Mouse (Mus musculus): ENCODE results near the gene Arpc4.
"Not testable (repeated sequence)": the region's sequence is repeated elsewhere in the genome, so short reads cannot be mapped to it uniquely, and the experiment has no call there.

Arpc4 gene

DNA sequence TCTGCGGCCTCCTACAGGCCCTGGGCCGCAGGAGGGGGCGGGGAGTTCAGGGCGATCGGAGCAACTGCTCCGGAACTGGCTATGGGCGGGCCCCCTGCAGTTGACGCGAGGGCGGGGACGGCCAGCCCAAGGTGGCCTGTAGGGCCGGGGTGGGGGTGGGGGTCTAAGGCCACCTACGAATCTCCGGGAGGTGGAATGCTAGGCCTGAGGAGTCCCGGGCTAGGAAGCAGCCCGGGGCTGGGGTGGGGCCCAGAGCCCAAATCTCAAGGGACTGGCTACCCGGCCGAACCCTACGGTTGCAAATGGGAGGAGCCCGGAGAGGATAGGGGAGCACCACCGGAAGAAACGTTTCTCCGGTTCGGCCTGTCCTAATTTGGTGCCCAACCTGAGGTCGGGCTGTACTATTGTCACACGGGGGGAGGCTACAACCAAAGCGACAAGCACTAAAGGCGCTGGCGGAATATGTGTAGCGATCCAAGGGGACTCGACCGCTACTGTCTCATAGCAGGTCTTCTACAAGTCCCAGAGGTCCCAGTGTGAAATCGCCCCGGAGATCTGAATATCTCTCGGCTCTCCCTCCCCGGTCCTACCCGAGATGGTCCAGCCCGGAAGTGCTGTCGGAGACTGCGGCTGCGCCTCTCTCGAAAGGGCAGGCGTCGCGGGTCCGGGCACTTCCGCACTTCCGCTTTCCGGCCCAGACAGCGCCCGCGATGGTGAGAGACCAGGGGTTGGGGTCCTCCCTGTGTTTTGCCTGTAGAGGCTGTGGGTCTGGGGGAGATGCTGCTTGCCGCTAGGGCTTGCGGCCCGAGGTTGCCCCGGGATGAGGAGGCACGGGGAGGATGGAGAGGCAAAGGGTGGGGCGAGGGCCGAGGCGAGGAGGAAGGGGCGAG lies at the start of gene Arpc4, which contains the start of gene Tada3:
Gene Arpc4, plus strand, starts transcription at position 620 of the 890 bp plus-strand sequence.
Gene Tada3, minus strand, starts transcription at position 388 of the 890 bp plus-strand sequence.
- peak; percentile 95 for DNase-seq

DNA sequence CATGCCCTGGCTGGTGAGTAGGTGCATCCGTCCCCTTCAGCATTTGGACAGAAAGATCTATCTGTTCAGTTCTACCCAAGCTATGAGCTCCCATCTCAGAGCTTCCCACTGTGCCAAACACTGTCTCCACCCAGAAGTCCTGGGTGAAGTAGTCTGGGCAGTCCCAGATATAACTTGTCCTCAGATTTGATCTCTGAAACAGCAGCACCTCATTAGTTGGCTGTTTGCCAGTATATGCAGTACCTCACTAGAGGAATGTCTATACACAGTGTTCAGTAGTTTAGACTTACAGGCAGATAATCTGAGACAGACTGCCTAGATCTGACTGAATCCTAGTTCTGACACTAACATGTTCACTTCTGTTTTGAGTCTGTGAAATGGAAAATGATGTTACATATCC lies 48.5 kb upstream of the Arpc4 start:
- DNase-seq: no peak

DNA sequence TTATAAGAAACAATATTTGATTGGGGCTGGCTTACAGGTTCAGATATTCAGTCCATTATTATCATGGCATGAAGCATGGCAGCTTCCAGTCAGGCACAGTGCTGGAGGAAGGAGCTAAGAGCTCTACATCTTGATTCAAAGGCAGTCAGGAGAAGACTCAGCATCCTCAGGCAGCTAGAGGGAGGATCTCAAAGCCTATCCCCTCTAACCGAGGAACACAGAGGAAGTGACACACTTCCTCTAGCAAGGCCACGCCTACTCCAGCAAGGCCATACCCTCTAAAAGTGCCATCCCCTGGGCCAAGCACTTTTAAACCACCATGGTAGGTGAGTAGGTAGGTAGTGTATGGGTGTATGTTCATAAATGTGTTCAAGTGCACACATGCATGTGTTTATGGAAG lies 47.4 kb upstream of the Arpc4 start:
- DNase-seq: no peak

DNA sequence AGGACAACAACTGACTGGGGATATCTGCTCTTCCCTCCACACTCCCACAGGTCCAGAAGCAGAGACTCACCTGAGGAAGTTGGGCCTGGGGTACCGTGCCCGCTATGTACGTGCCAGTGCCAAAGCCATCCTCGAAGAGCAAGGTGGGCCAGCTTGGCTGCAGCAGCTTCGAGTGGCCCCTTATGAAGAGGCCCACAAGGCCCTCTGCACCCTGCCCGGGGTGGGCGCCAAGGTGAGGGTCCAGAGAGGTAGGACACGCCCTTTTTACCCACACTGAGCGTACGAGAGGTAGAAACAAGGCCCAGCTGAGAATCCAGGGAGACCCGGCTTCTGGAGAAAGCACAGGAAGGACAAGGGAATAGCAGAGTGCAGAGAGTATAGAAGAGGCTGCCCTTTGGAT lies 46.2 kb upstream of the Arpc4 start:
- no peak for DNase-seq

DNA sequence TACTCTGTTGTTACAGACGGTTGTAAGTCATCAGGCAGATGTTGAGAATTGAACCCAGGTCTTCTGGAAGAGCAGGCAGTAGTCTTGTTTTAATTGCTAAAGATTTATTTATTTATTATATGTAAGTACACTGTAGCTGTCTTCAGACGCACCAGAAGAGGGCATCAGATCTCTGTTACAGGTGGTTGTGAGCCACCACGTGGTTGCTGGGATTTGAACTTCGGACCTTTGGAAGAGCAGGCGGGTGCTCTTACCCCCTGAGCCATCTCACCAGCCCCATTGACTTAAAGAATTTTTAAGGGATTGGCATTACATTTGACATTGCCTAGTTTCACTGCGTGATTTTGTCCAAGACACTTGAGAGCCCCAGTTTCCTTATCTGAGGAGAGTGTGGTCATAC lies 45.2 kb upstream of the Arpc4 start:
- not testable (repeated sequence) for DNase-seq

DNA sequence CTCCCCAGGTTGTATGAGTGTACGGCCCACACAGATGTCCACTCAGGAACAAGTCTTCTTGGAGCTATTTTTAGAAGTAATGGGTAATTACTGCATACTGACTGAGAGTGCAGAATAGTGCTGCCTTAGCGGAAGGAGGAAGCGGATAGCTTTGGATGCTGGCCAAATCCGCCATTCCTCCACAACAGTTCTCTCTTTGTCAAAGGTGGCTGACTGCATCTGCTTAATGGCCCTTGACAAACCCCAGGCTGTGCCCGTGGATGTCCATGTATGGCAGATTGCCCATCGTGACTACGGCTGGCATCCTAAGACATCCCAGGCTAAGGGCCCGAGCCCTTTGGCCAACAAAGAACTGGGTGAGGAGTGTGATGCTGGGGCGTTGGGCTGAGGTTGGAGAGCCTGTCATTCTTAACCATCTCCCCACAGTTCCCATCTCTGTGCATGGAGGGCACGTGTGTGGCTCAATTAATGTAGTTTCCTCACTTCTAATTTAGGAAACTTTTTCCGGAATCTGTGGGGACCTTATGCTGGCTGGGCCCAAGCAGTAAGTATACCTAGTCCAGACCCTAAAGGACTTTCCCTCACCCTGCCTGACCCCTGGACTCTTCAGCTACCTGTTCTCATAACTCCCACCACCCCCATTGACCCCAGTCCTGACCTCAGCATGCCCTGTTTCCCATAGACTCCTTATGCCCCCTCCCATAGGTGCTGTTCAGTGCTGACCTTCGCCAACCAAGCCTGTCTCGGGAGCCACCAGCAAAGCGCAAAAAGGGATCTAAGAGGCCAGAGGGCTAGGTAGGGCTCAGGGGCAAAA lies 44.6 kb upstream of the Arpc4 start:
- DNase-seq: peak; percentile 86

DNA sequence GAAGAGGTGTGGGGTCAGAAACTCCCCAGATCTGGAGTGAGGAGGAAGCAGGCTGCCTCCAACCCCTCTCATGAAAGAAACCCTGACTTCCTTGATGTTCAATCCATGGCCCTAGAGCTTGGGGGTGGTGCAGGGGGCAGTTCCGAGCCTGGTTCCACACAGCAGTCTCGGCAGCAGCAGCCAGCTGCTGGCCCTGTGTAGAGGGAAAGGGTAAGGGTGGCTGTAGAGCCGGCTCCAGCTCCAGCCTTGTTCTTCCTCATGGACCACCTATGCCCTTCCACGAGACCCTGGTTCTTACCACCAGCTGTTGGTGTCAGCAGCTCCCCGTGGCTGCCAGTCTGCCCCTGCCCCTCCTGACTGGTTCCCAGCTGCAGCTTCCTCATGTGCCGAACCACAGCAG lies 43.7 kb upstream of the Arpc4 start:
- no peak for DNase-seq

DNA sequence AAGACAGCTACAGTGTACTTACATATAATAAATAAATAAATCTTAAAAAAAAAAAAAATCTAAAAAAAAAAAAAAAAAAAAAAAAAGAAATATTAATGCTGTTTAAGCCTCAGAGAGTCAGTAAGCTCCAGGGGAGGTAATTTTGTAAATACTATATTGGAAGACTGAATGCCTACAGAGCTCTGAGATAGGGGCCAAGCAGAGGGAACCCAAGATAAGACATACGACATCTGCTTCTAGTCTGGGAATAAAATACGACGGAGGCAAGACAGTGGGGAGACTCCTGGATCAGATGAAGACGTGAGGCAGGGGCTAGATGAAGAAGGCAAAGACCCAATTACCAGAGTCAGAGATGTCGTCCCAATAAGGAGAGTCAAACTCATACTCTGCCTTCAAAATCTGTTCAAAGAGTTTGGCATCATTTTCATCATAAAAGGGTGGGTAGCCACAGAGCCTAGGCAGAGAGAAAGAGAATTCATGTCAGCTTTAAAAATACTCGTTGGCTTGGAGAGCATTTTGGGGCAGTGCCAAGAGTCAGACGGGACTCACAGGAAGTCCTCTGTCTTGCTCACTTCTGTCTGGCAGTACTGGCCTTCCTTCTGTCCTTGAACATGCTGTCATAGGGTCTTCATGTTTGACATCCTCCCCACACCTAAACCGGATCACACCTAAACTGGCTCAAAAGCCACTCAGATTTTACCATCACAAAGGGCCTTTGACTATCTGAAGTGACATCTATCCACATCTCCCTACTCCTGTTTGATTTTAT lies 40.9 kb upstream of the Arpc4 start:
- DNase-seq: peak; percentile 40

DNA sequence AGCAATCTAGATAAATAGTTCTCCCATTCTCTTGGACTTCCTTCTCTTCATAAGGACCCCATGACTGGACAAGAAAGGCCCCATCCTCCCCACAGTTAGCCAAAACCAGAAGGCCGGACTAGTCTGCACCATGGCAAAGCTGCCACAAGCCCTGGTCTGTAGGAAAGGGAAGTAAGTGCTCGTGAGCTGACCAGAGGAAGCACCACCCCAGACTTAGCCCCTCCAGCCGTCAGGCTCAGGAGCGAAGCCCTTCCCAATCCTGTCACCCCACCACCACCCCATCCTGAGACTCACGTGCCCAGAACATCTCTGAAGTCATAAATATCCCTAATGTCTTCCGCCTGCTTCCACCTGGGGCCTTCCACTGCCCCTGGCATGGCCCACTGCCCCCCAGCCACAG lies 36.3 kb upstream of the Arpc4 start:
- DNase-seq: no peak

DNA sequence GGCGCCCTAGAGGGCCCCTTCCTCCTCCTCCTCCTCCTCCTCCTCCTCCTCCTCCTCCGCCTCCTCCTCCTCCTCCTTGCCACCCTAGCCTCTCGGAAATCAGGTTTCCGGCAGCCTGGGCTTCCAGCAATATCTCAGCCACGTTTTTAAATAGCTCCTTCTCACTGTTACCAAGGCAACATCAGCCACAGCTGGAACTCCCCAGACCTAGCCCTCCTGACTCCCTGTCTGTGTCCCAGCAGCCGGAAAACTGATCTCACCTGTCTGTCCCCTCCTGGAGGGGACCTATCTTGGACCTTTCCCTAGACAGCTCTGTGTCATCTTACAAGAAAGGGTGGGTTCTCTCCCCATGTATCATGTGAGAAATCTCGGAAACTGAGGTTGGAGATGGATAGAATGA lies 35.6 kb upstream of the Arpc4 start:
- no peak for DNase-seq

DNA sequence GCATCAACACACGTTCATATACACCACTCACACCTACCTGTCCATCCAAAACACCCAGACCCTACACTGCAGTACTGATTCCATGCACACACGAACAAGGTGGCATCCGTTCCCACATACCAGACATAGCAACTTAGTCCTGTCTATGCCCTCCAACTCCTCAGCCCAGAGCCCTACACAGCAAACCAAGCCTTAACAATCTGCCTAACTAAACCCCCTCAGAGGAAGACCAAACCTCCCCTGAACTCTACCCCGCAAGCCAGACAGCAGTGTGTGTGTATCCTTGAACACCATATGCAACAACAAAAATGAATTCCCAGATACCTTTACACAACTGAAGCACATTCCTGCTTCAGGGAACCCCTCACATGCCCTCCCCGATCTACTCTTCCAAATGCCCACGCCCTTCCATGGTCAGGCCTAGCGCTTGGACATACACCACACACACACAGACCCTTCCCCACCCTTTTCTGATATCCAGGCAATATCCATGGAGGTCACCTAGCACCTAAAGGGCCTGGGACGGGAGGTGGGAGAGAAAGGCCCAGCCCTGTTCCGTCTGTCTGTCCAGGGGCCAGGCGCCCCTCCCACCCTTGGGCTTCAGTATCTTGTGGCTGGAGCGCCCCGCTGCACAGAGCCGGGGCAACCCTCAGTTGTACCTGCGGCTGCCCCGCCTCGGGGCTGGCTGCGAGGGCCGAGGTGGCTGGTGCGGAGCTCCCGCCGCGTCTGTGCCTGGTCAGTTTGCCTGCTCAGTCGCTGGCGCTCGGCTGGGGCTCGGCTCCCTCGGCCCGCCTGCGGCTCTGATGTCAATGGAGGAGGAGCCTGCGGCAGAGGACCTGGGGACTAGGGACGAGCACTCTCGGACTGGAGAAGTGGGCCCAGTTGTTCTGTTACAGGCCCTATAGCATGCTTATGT lies 34.5 kb upstream of the Arpc4 start, which contains the start of gene Camk1:
Gene Camk1, minus strand, starts transcription at position 808 of the 916 bp plus-strand sequence.
- DNase-seq: peak; percentile 82

DNA sequence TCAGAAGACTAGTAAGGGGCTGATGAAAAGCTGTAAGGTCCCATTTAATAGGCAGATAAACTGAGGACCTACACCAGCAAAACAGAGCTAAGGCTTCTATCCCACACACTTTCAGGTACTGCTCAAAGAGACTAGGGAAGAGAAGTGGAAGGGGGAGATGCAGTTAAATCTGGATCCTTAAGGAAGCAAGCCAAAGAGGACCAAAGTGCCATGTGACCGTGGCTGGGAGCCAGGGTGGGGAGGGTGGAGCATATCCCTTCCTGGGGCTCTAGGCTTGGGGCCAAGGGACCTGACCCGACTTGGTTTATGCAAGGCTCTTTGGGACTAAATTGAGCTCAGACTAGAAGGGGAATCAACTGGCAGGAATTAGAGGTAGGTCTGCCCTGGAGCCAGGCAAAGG lies 33.6 kb upstream of the Arpc4 start:
- DNase-seq: peak; percentile 96

DNA sequence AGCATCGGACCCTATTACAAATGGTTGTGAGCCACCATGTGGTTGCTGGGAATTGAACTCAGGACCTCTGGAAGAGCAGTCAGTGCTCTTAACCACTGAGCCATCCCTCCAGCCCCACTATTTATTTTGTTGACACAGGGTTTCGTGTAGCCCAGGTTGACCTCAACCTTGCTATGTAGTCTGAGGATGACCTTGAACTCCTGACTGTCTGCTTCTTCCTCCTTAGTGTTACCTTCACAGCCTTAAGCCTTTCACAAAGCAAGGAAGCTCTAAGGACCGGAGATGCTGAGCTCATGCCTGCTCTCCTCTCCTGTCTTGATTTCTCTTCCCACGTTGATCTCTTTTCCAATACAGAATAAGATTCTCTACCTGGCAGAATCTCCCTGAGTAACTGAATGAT lies 31.0 kb upstream of the Arpc4 start:
- no peak for DNase-seq

DNA sequence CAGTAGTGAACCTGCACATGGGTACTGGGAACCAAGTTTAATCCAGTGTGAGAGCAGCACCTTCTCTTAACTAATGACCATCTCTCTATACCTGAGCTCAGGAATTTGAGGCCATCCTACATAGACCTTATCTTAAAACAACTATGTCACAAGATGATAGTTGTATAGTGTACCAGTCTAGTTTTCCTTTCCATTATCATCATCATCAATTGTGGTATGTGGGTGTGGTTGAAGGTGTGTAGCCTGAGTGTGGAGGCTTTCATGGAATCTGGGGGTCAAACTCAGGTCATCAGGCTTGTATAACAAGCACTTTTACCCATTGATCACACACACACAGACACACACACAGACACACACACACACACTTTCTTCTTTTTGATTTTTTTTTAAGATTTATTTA lies 27.4 kb upstream of the Arpc4 start:
- no peak for DNase-seq

DNA sequence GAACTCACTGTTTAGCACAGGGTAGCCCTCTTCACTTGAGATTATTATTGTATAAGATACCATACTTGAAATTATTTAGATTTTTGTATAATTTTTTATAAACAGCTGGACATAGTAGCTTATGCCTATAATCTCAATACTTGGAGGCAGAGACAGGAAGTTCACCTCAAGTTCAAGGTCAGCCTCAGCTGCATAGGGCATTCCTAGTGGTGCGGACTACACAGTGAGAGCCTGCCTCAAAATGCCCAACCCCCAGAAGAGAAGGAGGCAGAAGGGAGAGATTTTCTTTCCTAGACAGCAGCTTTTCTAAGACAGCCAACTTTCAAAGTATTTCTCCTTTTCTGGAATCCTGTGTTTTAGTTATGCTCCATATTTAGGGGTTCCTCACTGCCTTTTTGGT lies 26.8 kb upstream of the Arpc4 start:
- no peak for DNase-seq

DNA sequence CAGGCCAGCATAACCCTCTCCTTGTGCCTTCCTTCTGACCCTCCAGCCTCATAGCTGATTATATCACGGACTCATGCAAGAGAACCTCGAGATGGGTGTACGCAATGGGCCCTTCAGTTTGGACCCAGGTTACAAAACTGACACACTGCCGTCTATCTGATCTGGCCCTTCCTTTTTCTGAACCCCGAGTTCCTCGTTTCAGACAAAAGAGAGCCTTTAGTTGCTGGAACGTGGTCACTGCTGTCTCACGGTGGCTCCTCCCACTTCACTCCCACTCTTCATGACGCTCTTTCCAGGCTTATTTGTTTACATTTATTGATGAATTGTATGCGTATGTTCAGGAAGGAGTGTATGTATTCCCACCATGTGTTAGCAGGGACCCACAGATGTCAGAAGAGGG lies 26.3 kb upstream of the Arpc4 start:
- no peak for DNase-seq

DNA sequence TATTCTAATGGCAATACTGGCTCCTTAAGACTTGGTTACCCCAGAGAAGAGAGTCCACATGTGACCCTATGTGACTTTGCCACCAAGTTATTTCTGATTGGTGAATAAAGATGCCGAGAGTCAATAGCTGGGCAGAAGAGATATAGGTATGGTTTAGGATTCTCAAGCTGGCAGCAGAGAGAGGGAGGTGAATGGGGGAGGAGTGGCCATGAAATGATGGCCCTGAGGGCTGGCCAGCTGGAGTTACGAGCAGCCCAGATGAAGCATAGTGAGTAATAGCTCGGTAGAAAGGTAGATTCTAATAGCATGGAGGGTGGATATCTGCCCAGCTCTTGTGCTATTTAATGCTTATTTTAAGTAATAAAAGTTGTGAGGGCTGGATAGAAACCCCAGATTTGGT lies 25.1 kb upstream of the Arpc4 start:
- no peak for DNase-seq

DNA sequence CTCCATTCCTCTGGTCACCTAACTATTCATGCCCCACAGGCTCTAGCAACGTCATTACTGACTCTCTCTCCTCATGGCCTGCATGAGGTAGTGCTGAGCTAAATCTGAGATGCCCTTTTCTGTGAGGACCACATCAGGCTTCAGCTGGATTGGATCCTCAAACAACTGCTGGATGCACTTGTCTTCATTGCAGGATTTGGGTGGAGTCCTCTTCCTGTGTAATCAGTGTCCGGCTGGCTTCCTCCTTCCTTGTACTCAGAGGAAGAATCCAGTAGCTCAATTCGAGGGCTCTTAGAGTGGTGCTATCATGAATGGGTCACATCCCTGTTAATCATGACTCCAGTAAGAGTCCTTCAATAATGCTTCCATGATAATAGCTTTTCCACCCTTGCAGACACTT lies 24.2 kb upstream of the Arpc4 start:
- no peak for DNase-seq

DNA sequence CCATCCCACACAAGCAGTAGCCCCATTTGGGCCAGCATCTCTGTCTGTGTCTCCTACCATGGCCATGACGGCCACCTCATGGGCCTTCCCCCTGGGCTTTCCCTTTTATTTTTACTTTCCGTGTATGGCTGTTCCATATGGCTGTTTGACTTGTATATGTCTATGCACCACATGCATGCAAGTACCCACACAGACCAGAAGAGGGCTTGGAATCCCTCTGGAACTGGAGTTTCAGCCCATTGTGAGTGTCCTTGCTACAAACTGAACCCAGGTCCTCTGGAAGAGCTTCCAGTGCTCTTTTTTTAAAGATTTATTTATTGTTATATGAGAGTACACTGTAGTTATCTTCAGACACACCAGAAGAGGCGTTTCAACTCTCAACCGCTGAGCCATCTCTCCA lies 16.4 kb upstream of the Arpc4 start:
- no peak for DNase-seq

DNA sequence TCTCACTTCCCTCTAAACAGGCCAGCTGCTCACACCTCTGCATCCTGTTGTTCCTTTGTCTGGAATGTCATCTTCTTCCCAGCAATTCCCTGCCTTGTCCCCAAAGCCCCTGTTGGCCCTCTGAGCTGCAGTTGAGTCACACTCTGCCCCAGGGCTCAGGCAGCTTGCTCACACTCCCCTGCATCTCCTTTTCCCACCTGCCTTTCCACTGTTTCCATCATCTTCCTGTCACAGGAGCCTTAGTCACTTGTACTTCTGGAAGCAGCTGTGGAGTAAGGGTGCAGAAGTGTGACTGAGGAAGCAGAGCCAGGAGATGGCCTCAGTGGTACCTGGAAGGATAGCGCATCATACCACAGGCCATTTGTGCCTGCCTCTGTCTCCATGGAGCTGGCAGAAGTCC lies 15.7 kb upstream of the Arpc4 start:
- DNase-seq: no peak

DNA sequence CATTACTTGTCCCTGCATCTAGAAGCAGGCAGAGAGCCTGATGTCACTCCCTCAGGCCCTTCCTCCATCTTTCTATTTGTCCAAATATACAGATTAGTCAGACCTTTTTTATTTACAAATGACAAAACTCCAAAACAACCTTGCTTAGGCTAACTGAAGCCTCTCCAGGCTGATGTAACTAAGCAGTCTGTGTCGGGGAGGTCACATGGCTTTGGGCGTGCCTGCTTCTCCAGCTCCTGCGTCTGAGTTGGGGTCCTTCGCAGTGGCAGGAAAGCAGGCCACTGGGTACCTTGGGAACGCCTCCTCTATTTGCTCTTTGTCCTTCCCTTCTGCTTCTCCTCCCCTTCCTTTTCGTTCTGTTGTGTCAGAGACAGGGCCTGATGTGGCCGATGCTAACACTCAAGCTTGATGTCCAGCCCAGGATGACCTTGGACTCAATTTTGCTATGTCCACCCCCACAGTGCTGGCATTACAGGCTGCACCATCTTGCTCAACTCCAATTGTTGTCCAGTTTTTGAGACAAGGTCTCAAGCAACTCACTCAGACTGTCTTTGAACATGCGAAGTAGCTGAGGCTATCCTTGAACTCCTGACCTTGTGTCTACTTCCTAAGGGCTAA lies 13.3 kb upstream of the Arpc4 start:
- no peak for DNase-seq

DNA sequence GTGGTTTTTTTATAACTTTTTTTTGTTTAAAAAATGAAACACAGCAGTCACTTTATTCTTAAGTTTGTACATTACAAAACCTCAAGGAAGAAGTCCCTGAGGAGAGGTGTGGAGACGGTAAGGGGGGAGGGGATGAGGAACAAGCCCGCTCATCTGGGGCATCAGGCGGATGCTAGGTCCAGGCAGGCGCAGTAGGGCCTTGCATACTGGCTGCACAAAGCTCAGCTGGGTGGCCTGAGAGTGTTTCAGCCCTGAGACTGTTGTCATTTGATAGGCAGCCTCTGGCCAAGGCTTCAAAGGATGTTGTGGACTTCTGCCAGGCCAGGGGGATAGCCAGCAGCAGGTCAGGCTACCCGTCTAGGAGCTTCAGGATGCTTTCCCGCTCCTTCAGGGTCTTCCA lies 11.3 kb upstream of the Arpc4 start:
- no peak for DNase-seq
